Mouse (Mus musculus) heart, embryonic 15.5 days (tissue): ENCODE results near the gene Smyd3. TPM values are rescaled to one million over a fixed set of nuclear protein-coding genes. Genes with fewer than 3 reads are reported as not detected.

Experiments used
- ATAC-seq: fragments of 200-750 bp; cut with Nextera tagmentation; replicated peaks from 2 replicates; pipeline ENCODE4 v1.8.0; 2017; ENCODE audit warnings: low read depth, moderate TSS enrichment; ENCODE audit not compliant: insufficient number of reproducible peaks, insufficient read depth, low FRiP score
- H3K27ac ChIP-seq: fragments of 300-500 bp; sonication (generic); 2 replicates; pipeline ENCODE4 v1.5.1; 2015; ENCODE audit warnings: mild to moderate bottlenecking, inconsistent platforms
- H3K27me3 ChIP-seq: fragments of 300-500 bp; sonication (generic); 2 replicates; pipeline ENCODE4 v1.6.1; 2015; ENCODE audit warnings: inconsistent platforms
- H3K36me3 ChIP-seq: fragments of 300-500 bp; sonication (generic); 2 replicates; pipeline ENCODE4 v1.6.1; 2015; ENCODE audit warnings: mild to moderate bottlenecking, inconsistent platforms
- H3K4me1 ChIP-seq: fragments of 300-500 bp; sonication (generic); replicated peaks from 2 replicates; pipeline ENCODE4 v1.6.1; 2015; ENCODE audit warnings: inconsistent platforms
- H3K4me2 ChIP-seq: fragments of 300-500 bp; sonication (generic); 2 replicates; pipeline ENCODE4 v1.6.1; 2015; ENCODE audit warnings: inconsistent platforms, mild to moderate bottlenecking, moderate library complexity
- H3K4me3 ChIP-seq: fragments of 300-500 bp; sonication (generic); 2 replicates; pipeline ENCODE4 v1.5.1; 2015; ENCODE audit warnings: mild to moderate bottlenecking, inconsistent platforms
- H3K9ac ChIP-seq: fragments of 300-500 bp; sonication (generic); 2 replicates; pipeline ENCODE4 v1.6.1; 2015; ENCODE audit warnings: mild to moderate bottlenecking, inconsistent platforms
- H3K9me3 ChIP-seq: fragments of 300-500 bp; sonication (generic); replicated peaks from 2 replicates; pipeline ENCODE4 v1.6.1; 2016; ENCODE audit warnings: inconsistent platforms
- WGBS: fragments of 180-500 bp; shearing (Covaris S2); methylation state at CpG from one replicate; pipeline ENCODE4 v1.1.7; 2015; ENCODE audit warnings: mixed read lengths; 5-methylcytosine and 5-hydroxymethylcytosine counted together
- polyA plus RNA-seq: library from polyadenylated mRNA; unstranded; fragments of >200 nt; fragmentation: Nextera tagmentation; extraction: Ambion mirVana; gene quantifications from 2 replicates; pipeline ENCODE4 v1.2.1, GENCODE M21; 2015

Smyd3 gene
- polyA plus RNA-seq, 1 experiment from 2014 or later, result 9.1 TPM

DNA sequence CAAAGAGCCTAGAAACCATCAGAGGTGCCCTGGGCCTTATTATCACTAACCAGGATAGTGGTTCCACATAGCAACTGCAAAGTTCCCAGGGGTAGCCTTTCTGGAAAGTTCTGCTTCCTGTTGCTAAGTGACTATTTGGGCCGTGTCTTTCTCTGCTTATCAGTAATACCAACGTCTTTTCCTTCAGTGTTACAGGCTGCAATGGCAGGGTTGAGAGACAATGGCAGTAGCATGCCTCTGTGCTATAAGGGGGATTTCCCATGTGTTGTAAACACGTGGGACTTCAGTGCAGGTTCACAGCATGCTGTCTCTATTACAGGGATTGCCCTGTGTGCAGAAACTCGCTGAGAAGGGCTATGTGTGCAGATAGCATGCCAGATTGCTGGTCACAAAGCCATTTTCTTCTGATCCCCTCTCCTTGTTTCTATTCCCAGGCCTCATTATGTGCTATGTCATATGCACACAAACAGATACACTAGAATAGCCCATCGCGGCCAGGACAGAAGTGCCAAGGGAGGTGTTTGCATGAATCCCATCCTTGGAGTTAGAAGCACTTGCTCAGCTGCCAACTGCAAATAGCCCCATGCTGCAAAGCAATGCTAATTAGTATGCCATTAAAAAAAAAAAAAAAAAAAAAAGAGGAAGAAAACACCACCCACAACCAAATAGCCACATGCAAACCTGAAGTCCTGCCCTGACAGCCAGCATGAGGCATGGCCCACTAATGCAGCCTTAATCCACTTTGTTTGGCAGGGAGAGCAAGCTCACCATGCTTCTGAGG lies 604.7 kb downstream of the Smyd3 start:
- ATAC-seq, result no peak
- H3K36me3 ChIP-seq, result peaks cover 26% of the 10 kb centered on the region
- WGBS, result 41% methylated on average over 6 of the region's 6 CpGs

DNA sequence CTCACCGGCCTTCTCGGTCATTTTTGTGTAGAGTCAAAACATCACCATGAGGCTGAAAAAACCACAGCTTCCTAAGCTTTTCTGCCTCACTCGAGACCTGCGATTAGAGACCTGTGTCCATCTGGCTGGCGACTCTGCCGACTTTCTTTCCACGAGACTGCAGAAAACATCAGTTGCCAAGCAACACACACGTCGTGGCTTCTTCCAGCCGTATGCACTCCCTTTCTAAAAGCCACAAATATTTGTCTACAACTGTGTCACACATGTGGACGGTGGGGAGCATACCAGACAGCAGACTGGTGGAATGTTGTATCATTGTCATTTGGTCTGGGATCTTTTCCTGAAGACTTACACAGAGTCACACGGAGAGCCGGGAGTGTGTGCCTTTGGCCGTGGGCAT lies 606.9 kb downstream of the Smyd3 start:
- H3K4me2 ChIP-seq, result no peak overlapping the region
- WGBS, result 63% methylated on average over 14 of the region's 14 CpGs
- no peak for ATAC-seq
- H3K36me3 ChIP-seq, result peaks cover 19% of the 10 kb centered on the region
- no peak overlapping the region for H3K9ac ChIP-seq
- H3K9me3 ChIP-seq, result no peaks in the 10 kb centered on the region
- peaks cover 8% of the 10 kb centered on the region; the same call in 1 of the 2 replicates for H3K4me1 ChIP-seq
- no peak overlapping the region for H3K4me3 ChIP-seq
- H3K27ac ChIP-seq, result no peak overlapping the region
- H3K27me3 ChIP-seq, result peaks cover 1% of the 10 kb centered on the region; the same call in 1 of the 2 replicates

More for the DNA sequence above, 604.7 kb downstream of the Smyd3 start:
- H3K4me2 ChIP-seq, result no peak overlapping the region
- H3K4me1 ChIP-seq, result peaks cover 19% of the 10 kb centered on the region
- no peak overlapping the region for H3K9ac ChIP-seq
- H3K27me3 ChIP-seq, result peaks cover 10% of the 10 kb centered on the region; the same call in 1 of the 2 replicates
- no peak overlapping the region for H3K4me3 ChIP-seq
- no peak overlapping the region for H3K27ac ChIP-seq
- H3K9me3 ChIP-seq, result no peaks in the 10 kb centered on the region

Other genes starting within 250 kb of the Smyd3 start
- gene Tfb2m, start 28.2 kb upstream of the Smyd3 start, polyA plus RNA-seq, result 19.8 and 27.9 TPM in 2 replicates
- gene Cnst, start 28.3 kb upstream of the Smyd3 start, polyA plus RNA-seq, result 16.6 and 18.3 TPM in 2 replicates
- 87.0 and 94.9 TPM in 2 replicates for gene Sccpdh, start 150.2 kb upstream of the Smyd3 start, polyA plus RNA-seq
- gene Kif28, start 227.2 kb upstream of the Smyd3 start, polyA plus RNA-seq, result 0.06 and 0.08 TPM in 2 replicates